Mouse (Mus musculus): ENCODE data around the gene Dnaja3. TPM values are rescaled to one million over a fixed set of nuclear protein-coding genes. Genes with fewer than 3 reads are reported as not detected.

Dnaja3 gene
- total RNA-seq, 2 experiments from 2014 or later = 91.1 to 101 TPM

- peak; percentile 72 for DNase-seq (ENCODE audit: low spot score)
These were observed 33.2 kb upstream of the Dnaja3 start for GRCm38 (mm10) chr16:4606431-4607084.

GRCm38 (mm10) chr16:4607818-4608531 lies 31.8 kb upstream of the Dnaja3 start:
- DNase-seq (ENCODE audit: low spot score) = peak; percentile 84

GRCm38 (mm10) chr16:4608532-4609059 lies 31.2 kb upstream of the Dnaja3 start:
- DNase-seq (ENCODE audit: low spot score) = no peak

GRCm38 (mm10) chr16:4611193-4611592 lies 28.6 kb upstream of the Dnaja3 start:
- no peak for DNase-seq (ENCODE audit: low spot score)

GRCm38 (mm10) chr16:4611676-4612075 lies 28.1 kb upstream of the Dnaja3 start:
- DNase-seq (ENCODE audit: low spot score) = no peak

- no peak for DNase-seq (ENCODE audit: low spot score)
These were observed 26.1 kb upstream of the Dnaja3 start for GRCm38 (mm10) chr16:4613736-4614135.

- no peak for DNase-seq (ENCODE audit: low spot score)
These were observed 25.1 kb upstream of the Dnaja3 start for GRCm38 (mm10) chr16:4614639-4615038.

GRCm38 (mm10) chr16:4615297-4615696 lies 24.5 kb upstream of the Dnaja3 start:
- DNase-seq (ENCODE audit: low spot score) = no peak

GRCm38 (mm10) chr16:4616829-4617228 lies 23.0 kb upstream of the Dnaja3 start:
- no peak for DNase-seq (ENCODE audit: low spot score)

GRCm38 (mm10) chr16:4624074-4624473 lies 15.7 kb upstream of the Dnaja3 start:
- no peak for DNase-seq (ENCODE audit: low spot score)

- DNase-seq (ENCODE audit: low spot score) = peak; percentile 94
These were observed 15.2 kb upstream of the Dnaja3 start, which contains the start of gene Pam16 for GRCm38 (mm10) chr16:4624481-4625110. Gene Pam16, minus strand, starts transcription at chr16:4624988.

GRCm38 (mm10) chr16:4627105-4627504 lies 12.7 kb upstream of the Dnaja3 start:
- DNase-seq (ENCODE audit: low spot score) = no peak

GRCm38 (mm10) chr16:4628898-4629419 lies 10.8 kb upstream of the Dnaja3 start:
- DNase-seq (ENCODE audit: low spot score) = no peak

GRCm38 (mm10) chr16:4629950-4630349 lies 9.8 kb upstream of the Dnaja3 start:
- peak; percentile 90 for DNase-seq (ENCODE audit: low spot score)

- no peak for DNase-seq (ENCODE audit: low spot score)
These were observed 7.7 kb upstream of the Dnaja3 start for GRCm38 (mm10) chr16:4632050-4632449.

- DNase-seq (ENCODE audit: low spot score) = no peak
These were observed 6.1 kb upstream of the Dnaja3 start for GRCm38 (mm10) chr16:4633661-4634060.

- no peak for DNase-seq (ENCODE audit: low spot score)
These were observed 5.1 kb upstream of the Dnaja3 start for GRCm38 (mm10) chr16:4634681-4635080.

- DNase-seq (ENCODE audit: low spot score) = no peak
These were observed 4.0 kb upstream of the Dnaja3 start for GRCm38 (mm10) chr16:4635760-4636159.

- no peak for DNase-seq (ENCODE audit: low spot score)
These were observed 848 bp upstream of the Dnaja3 start for GRCm38 (mm10) chr16:4638891-4639390.

- DNase-seq (ENCODE audit: low spot score) = no peak
These were observed 647 bp downstream of the Dnaja3 start for GRCm38 (mm10) chr16:4640267-4641005.

Measured in gastrocnemius, adult 18-20 months (tissue).